Mouse (Mus musculus) midbrain, embryonic 12.5 days (tissue): ENCODE measurements around the gene Gm9945. TPM values are rescaled to one million over a fixed set of nuclear protein-coding genes. Genes with fewer than 3 reads are reported as not detected.

Source experiments
- ATAC-seq: fragments of 200-750 bp; cut with Nextera tagmentation; 2 replicates; pipeline ENCODE4 v1.8.0; 2017; ENCODE audit warnings: low read depth, moderate TSS enrichment, moderate library complexity; ENCODE audit not compliant: low FRiP score
- H3K27ac ChIP-seq: fragments of 300-500 bp; sonication (generic); replicated peaks from 2 replicates; pipeline ENCODE4 v1.5.1; 2016; ENCODE audit warnings: mild to moderate bottlenecking
- H3K27me3 ChIP-seq: fragments of 300-500 bp; sonication (generic); 2 replicates; pipeline ENCODE4 v1.6.1; 2016; ENCODE audit warnings: mild to moderate bottlenecking
- H3K36me3 ChIP-seq: fragments of 300-500 bp; sonication (generic); 2 replicates; pipeline ENCODE4 v1.6.1; 2016
- H3K4me1 ChIP-seq: fragments of 300-500 bp; sonication (generic); 2 replicates; pipeline ENCODE4 v1.6.1; 2016
- H3K4me2 ChIP-seq: fragments of 300-500 bp; sonication (generic); replicated peaks from 2 replicates; pipeline ENCODE4 v1.6.1; 2016; ENCODE audit warnings: mild to moderate bottlenecking, moderate library complexity
- H3K4me3 ChIP-seq: fragments of 300-500 bp; sonication (generic); 2 replicates; pipeline ENCODE4 v1.5.1; 2016; ENCODE audit warnings: mild to moderate bottlenecking
- H3K9ac ChIP-seq: fragments of 300-500 bp; sonication (generic); replicated peaks from 2 replicates; pipeline ENCODE4 v1.6.1; 2016; ENCODE audit warnings: mild to moderate bottlenecking, moderate library complexity
- H3K9me3 ChIP-seq: fragments of 300-500 bp; sonication (generic); 2 replicates; pipeline ENCODE4 v1.6.1; 2016; ENCODE audit warnings: mild to moderate bottlenecking
- WGBS: fragments of 180-500 bp; shearing (Covaris S2); methylation state at CpG from one replicate; pipeline ENCODE4 v1.1.7; 2016; 5-methylcytosine and 5-hydroxymethylcytosine counted together
- polyA plus RNA-seq: library from polyadenylated mRNA; unstranded; fragments of >200 nt; fragmentation: Nextera tagmentation; extraction: Ambion mirVana; gene quantifications from 2 replicates; pipeline ENCODE4 v1.2.1, GENCODE M21; 2016

Gm9945 gene
- polyA plus RNA-seq, 1 experiment from 2014 or later: not detected

GRCm38 (mm10) chr11:53504376-53504775, 24.4 kb downstream of the Gm9945 start:
- no peak overlapping the region for H3K4me2 ChIP-seq
- no peak for ATAC-seq
- H3K4me3 ChIP-seq: no peak overlapping the region
- peaks cover 44% of the 10 kb centered on the region for H3K27me3 ChIP-seq
- H3K9ac ChIP-seq: no peak overlapping the region
- no peak overlapping the region for H3K27ac ChIP-seq
- H3K9me3 ChIP-seq: no peaks in the 10 kb centered on the region
- peaks cover 8% of the 10 kb centered on the region for H3K4me1 ChIP-seq
- no peaks in the 10 kb centered on the region for H3K36me3 ChIP-seq
- WGBS: 87% methylated on average over 8 of the region's 8 CpGs

GRCm38 (mm10) chr11:53505026-53505663, 25.2 kb downstream of the Gm9945 start:
- no peaks in the 10 kb centered on the region for H3K9me3 ChIP-seq
- no peak overlapping the region for H3K4me3 ChIP-seq
- H3K27me3 ChIP-seq: peaks cover 39% of the 10 kb centered on the region
- H3K4me1 ChIP-seq: peaks cover 8% of the 10 kb centered on the region
- no peak overlapping the region for H3K4me2 ChIP-seq
- no peak overlapping the region for H3K27ac ChIP-seq
- ATAC-seq: no peak
- 73% methylated on average over 5 of the region's 5 CpGs for WGBS
- no peaks in the 10 kb centered on the region for H3K36me3 ChIP-seq
- no peak overlapping the region for H3K9ac ChIP-seq

- no peaks in the 10 kb centered on the region for H3K4me1 ChIP-seq
- H3K9me3 ChIP-seq: no peaks in the 10 kb centered on the region
- H3K27me3 ChIP-seq: peaks cover 23% of the 10 kb centered on the region
- no peak for ATAC-seq
- H3K36me3 ChIP-seq: no peaks in the 10 kb centered on the region
- H3K4me2 ChIP-seq: no peak overlapping the region
- WGBS: 87% methylated on average over 9 of the region's 9 CpGs
- H3K9ac ChIP-seq: no peak overlapping the region
- H3K4me3 ChIP-seq: no peak overlapping the region
- no peak overlapping the region for H3K27ac ChIP-seq
Observed at GRCm38 (mm10) chr11:53507098-53507805, 27.3 kb downstream of the Gm9945 start.

DNA sequence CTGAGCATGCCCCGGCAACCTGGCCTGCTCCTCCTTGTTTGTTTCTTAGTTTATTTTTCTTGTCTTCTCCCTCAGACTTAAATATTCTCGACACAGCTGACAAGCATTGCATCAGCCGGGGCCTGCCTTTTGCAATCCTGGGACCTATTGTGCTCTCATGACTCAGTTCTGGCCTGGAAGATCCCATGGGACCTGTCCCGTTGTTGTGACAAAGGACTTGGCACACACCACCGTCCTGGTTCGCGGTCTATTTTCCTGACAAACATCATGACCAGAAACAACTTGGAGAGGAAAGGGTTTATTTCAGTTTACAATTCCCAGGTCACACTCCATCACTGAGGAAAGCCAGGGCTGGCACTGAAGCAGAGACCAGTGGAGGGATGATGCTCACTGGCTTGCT, 28.2 kb downstream of the Gm9945 start:
- no peaks in the 10 kb centered on the region for H3K4me1 ChIP-seq
- H3K4me2 ChIP-seq: no peak overlapping the region
- 68% methylated on average over 7 of the region's 7 CpGs for WGBS
- ATAC-seq: no peak
- H3K27me3 ChIP-seq: peaks cover 22% of the 10 kb centered on the region
- H3K4me3 ChIP-seq: no peak overlapping the region
- H3K9me3 ChIP-seq: no peaks in the 10 kb centered on the region
- H3K27ac ChIP-seq: no peak overlapping the region
- H3K9ac ChIP-seq: no peak overlapping the region
- H3K36me3 ChIP-seq: no peaks in the 10 kb centered on the region

DNA sequence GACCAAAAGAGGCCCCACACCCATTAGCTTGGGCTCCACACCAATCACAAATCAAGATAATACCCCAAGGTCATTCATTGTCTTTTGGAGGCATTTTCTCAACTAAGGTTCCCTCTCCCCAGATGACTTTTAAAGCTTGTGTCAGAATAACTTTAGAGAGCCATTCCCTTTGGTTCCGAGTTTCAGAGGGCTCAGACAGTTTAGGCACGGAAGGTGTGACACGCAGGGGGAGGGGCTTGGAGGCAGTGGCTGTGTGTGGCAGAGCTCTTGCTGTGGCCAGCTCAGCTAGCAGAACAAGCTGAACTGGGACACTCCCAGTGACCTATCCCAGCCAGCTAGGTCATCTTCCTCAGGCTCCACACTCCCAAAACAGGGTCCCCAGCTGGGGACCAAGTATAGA, 28.6 kb downstream of the Gm9945 start:
- Histone ChIP-seq H3K9ac (no peak overlapping the region), H3K9me3 (no peaks in the 10 kb centered on the region), H3K36me3 (no peaks in the 10 kb centered on the region), H3K27ac (no peak overlapping the region), H3K4me3 (no peak overlapping the region), H3K4me1 (no peaks in the 10 kb centered on the region), H3K27me3 (peaks cover 18% of the 10 kb centered on the region), H3K4me2 (no peak overlapping the region)
- ATAC-seq: no peak
- 55% methylated on average over 3 of the region's 3 CpGs for WGBS

GRCm38 (mm10) chr11:53510351-53510750, 30.4 kb downstream of the Gm9945 start:
- Histone ChIP-seq H3K9ac (no peak overlapping the region), H3K36me3 (no peaks in the 10 kb centered on the region), H3K27me3 (peaks cover 8% of the 10 kb centered on the region; the same call in 1 of the 2 replicates), H3K9me3 (no peaks in the 10 kb centered on the region), H3K4me2 (no peak overlapping the region), H3K4me3 (no peak overlapping the region), H3K4me1 (no peaks in the 10 kb centered on the region), H3K27ac (no peak overlapping the region)
- ATAC-seq: no peak
- 60% methylated on average over 5 of the region's 5 CpGs for WGBS

GRCm38 (mm10) chr11:53516775-53517627, 37.0 kb downstream of the Gm9945 start:
- ATAC-seq: no peak
- Histone ChIP-seq H3K4me2 (no peak overlapping the region), H3K4me3 (no peak overlapping the region), H3K27me3 (peaks cover 50% of the 10 kb centered on the region), H3K27ac (no peak overlapping the region), H3K36me3 (no peaks in the 10 kb centered on the region), H3K9ac (no peak overlapping the region), H3K9me3 (no peaks in the 10 kb centered on the region), H3K4me1 (peaks cover 25% of the 10 kb centered on the region)
- 61% methylated on average over 8 of the region's 8 CpGs for WGBS

GRCm38 (mm10) chr11:53518759-53519158, 38.8 kb downstream of the Gm9945 start:
- no peak overlapping the region for H3K4me3 ChIP-seq
- H3K4me1 ChIP-seq: peaks cover 25% of the 10 kb centered on the region
- no peak overlapping the region for H3K9ac ChIP-seq
- no peak overlapping the region for H3K4me2 ChIP-seq
- 54% methylated on average over 5 of the region's 5 CpGs for WGBS
- H3K27ac ChIP-seq: no peak overlapping the region
- no peaks in the 10 kb centered on the region for H3K36me3 ChIP-seq
- no peaks in the 10 kb centered on the region for H3K9me3 ChIP-seq
- no peak for ATAC-seq
- H3K27me3 ChIP-seq: peaks cover 47% of the 10 kb centered on the region

- H3K9me3 ChIP-seq: no peaks in the 10 kb centered on the region
- peak within 1 kb of the TSS; percentile 90 for H3K9ac ChIP-seq
- peak within 1 kb of the TSS; percentile 83 for H3K4me3 ChIP-seq
- H3K36me3 ChIP-seq: no peaks in the 10 kb centered on the region
- H3K4me2 ChIP-seq: peak within 1 kb of the TSS; percentile 84
- no peak within 1 kb of the TSS for H3K27ac ChIP-seq
- peaks cover 47% of the 10 kb centered on the region for H3K27me3 ChIP-seq
- H3K4me1 ChIP-seq: peaks cover 25% of the 10 kb centered on the region
- WGBS: 7% methylated on average over 48 of the region's 79 CpGs
- ATAC-seq: peak; percentile 85
Observed at GRCm38 (mm10) chr11:53519207-53520121, 39.5 kb downstream of the Gm9945 start, which contains the start of gene Sept8. Gene Sept8, plus strand, starts transcription at chr11:53519257.

- Histone ChIP-seq H3K4me3 (peak overlapping the region; percentile 83), H3K9me3 (no peaks in the 10 kb centered on the region), H3K9ac (peak overlapping the region; percentile 90), H3K4me1 (peaks cover 26% of the 10 kb centered on the region), H3K36me3 (no peaks in the 10 kb centered on the region), H3K27ac (no peak overlapping the region), H3K27me3 (peaks cover 47% of the 10 kb centered on the region), H3K4me2 (peak overlapping the region; percentile 84)
- WGBS: 1% methylated on average over 24 of the region's 24 CpGs
- peak; percentile 48; the same call in 1 of the 2 replicates for ATAC-seq
Observed at GRCm38 (mm10) chr11:53520122-53520978, 40.4 kb downstream of the Gm9945 start.
